Mouse (Mus musculus): ENCODE results near the gene Timp3.

Gene Timp3

GRCm38 (mm10) chr10:86294599-86295365 is 5.4 kb upstream of the Timp3 start:
- POLR2A ChIA-PET, result interaction anchor here in 2 of 4 experiments (0.6 kb wide), 2 partner anchors 13 to 1039 kb away, joined by 3 read pairs; no protein-coding TSS in a partner anchor
- CTCF ChIA-PET, result interaction anchor here (0.5 to 2.0 kb wide), 16 partner anchors 8 to 1930 kb away, joined by 3 to 13 read pairs (median 5); partner anchors contain the start of gene Fbxo7 (in 1 of the 4)

- ChIA-PET POLR2A (interaction anchor here in 2 of 4 experiments (0.6 kb wide), 2 partner anchors 716 to 1038 kb away, joined by 3 to 4 read pairs; no protein-coding TSS in a partner anchor), CTCF (interaction anchor here (0.5 to 2.0 kb wide), 37 partner anchors 9 to 338 kb away, joined by 3 to 13 read pairs (median 5); partner anchors contain the start of genes Fbxo7 (in 2 of the 4) and Rtcb (in 1 of the 4))
These were observed 4.6 kb upstream of the Timp3 start for GRCm38 (mm10) chr10:86295454-86296098.

GRCm38 (mm10) chr10:86296111-86296510 is 4.1 kb upstream of the Timp3 start:
- CTCF ChIA-PET, result interaction anchor here (0.5 to 2.0 kb wide), 52 partner anchors 9 to 339 kb away, joined by 3 to 13 read pairs (median 3); partner anchors contain the start of genes Fbxo7 (in 2 of the 4) and Rtcb (in 1 of the 4)
- POLR2A ChIA-PET, result interaction anchor here in 1 of 4 experiments (0.6 kb wide), 1 partner anchor 715 kb away, joined by 4 read pairs; no protein-coding TSS in a partner anchor

GRCm38 (mm10) chr10:86297307-86297706 is 2.9 kb upstream of the Timp3 start:
- ChIA-PET CTCF (interaction anchor here in 2 of 4 experiments (1.2 to 2.0 kb wide), 2 partner anchors 118 to 206 kb away, joined by 3 to 12 read pairs; no protein-coding TSS in a partner anchor), POLR2A (interaction anchor here in 1 of 4 experiments (0.6 kb wide), 1 partner anchor 232 kb away, joined by 3 read pairs; no protein-coding TSS in a partner anchor)

GRCm38 (mm10) chr10:86298326-86298725 is 1.8 kb upstream of the Timp3 start:
- CTCF ChIA-PET, result interaction anchor here in 1 of 4 experiments (0.7 kb wide), 1 partner anchor 186 kb away, joined by 3 read pairs; no protein-coding TSS in a partner anchor
- POLR2A ChIA-PET, result no interaction called here

GRCm38 (mm10) chr10:86299795-86300194 is 377 bp upstream of the Timp3 start:
- ChIA-PET CTCF (interaction anchor here in 3 of 4 experiments (0.6 to 2.0 kb wide), 4 partner anchors 164 to 1461 kb away, joined by 3 to 11 read pairs (median 4); no protein-coding TSS in a partner anchor), POLR2A (interaction anchor here in 2 of 4 experiments (0.7 to 1.8 kb wide), 7 partner anchors 9 to 198 kb away, joined by 3 to 8 read pairs (median 4); partner anchors contain the start of gene Syn3 (in 1 of the 2))

GRCm38 (mm10) chr10:86301117-86301490 is 932 bp downstream of the Timp3 start:
- ChIA-PET POLR2A (interaction anchor here in 2 of 4 experiments (0.6 to 2.4 kb wide), 17 partner anchors 8 to 1886 kb away, joined by 3 to 11 read pairs (median 3); partner anchors contain the start of genes Nt5dc3 (in 1 of the 2) and Syn3 (in 1 of the 2)), CTCF (interaction anchor here in 3 of 4 experiments (0.6 to 2.0 kb wide), 8 partner anchors 23 to 279 kb away, joined by 3 to 11 read pairs (median 3); no protein-coding TSS in a partner anchor)

GRCm38 (mm10) chr10:86301593-86302317 is 1.6 kb downstream of the Timp3 start:
- ChIA-PET POLR2A (interaction anchor here in 2 of 4 experiments (0.6 to 2.4 kb wide), 10 partner anchors 13 to 477 kb away, joined by 3 to 11 read pairs (median 3); partner anchors contain the start of genes Nt5dc3 (in 1 of the 2) and Syn3 (in 1 of the 2)), CTCF (interaction anchor here in 3 of 4 experiments (0.5 to 2.0 kb wide), 11 partner anchors 23 to 396 kb away, joined by 3 to 11 read pairs (median 3); no protein-coding TSS in a partner anchor)

- ChIA-PET POLR2A (interaction anchor here in 3 of 4 experiments (0.6 to 2.4 kb wide), 3 partner anchors 15 to 161 kb away, joined by 3 to 11 read pairs (median 4); no protein-coding TSS in a partner anchor), CTCF (interaction anchor here in 3 of 4 experiments (0.6 to 1.4 kb wide), 8 partner anchors 8 to 396 kb away, joined by 3 to 10 read pairs (median 4); no protein-coding TSS in a partner anchor)
These were observed 2.1 kb downstream of the Timp3 start for GRCm38 (mm10) chr10:86302318-86302648.

GRCm38 (mm10) chr10:86302761-86303494 is 2.8 kb downstream of the Timp3 start:
- POLR2A ChIA-PET, result interaction anchor here in 2 of 4 experiments (0.6 to 2.4 kb wide), 3 partner anchors 19 to 234 kb away, joined by 4 to 11 read pairs (median 4); no protein-coding TSS in a partner anchor
- CTCF ChIA-PET, result interaction anchor here (0.6 to 1.4 kb wide), 15 partner anchors 9 to 197 kb away, joined by 3 to 10 read pairs (median 4); partner anchors contain the start of gene Syn3 (in 1 of the 4)

GRCm38 (mm10) chr10:86303495-86303876 is 3.3 kb downstream of the Timp3 start:
- ChIA-PET POLR2A (interaction anchor here in 1 of 4 experiments (0.6 kb wide), 1 partner anchor 235 kb away, joined by 4 read pairs; no protein-coding TSS in a partner anchor), CTCF (interaction anchor here in 1 of 4 experiments (1.1 kb wide), 1 partner anchor 161 kb away, joined by 4 read pairs; no protein-coding TSS in a partner anchor)

- CTCF ChIA-PET, result interaction anchor here in 2 of 4 experiments (0.5 to 1.1 kb wide), 2 partner anchors 72 to 160 kb away, joined by 4 to 6 read pairs; no protein-coding TSS in a partner anchor
- POLR2A ChIA-PET, result no interaction called here
These were observed 4.4 kb downstream of the Timp3 start for GRCm38 (mm10) chr10:86304583-86304982.

- CTCF ChIA-PET, result interaction anchor here in 1 of 4 experiments (1.5 kb wide), 1 partner anchor 11 kb away, joined by 4 read pairs; no protein-coding TSS in a partner anchor
- POLR2A ChIA-PET, result no interaction called here
These were observed 7.1 kb downstream of the Timp3 start for GRCm38 (mm10) chr10:86307235-86307634.

GRCm38 (mm10) chr10:86310527-86310926 is 10.4 kb downstream of the Timp3 start:
- ChIA-PET CTCF (interaction anchor here in 1 of 4 experiments (0.6 kb wide), 1 partner anchor 475 kb away, joined by 3 read pairs; no protein-coding TSS in a partner anchor), POLR2A (no interaction called here)

- ChIA-PET POLR2A (interaction anchor here in 2 of 4 experiments (0.7 to 1.6 kb wide), 2 partner anchors 12 to 48 kb away, joined by 3 read pairs; no protein-coding TSS in a partner anchor), CTCF (interaction anchor here in 3 of 4 experiments (0.7 to 1.1 kb wide), 3 partner anchors 10 to 345 kb away, joined by 3 read pairs; no protein-coding TSS in a partner anchor)
These were observed 12.8 kb downstream of the Timp3 start for GRCm38 (mm10) chr10:86312976-86313375.

- ChIA-PET CTCF (interaction anchor here in 2 of 4 experiments (0.7 to 0.8 kb wide), 2 partner anchors 11 to 345 kb away, joined by 3 read pairs; no protein-coding TSS in a partner anchor), POLR2A (interaction anchor here in 2 of 4 experiments (0.7 to 1.6 kb wide), 2 partner anchors 11 to 47 kb away, joined by 3 read pairs; no protein-coding TSS in a partner anchor)
These were observed 13.3 kb downstream of the Timp3 start for GRCm38 (mm10) chr10:86313448-86313847.
